Mouse (Mus musculus): ENCODE measurements around the gene Gm17124. TPM values are rescaled to one million over a fixed set of nuclear protein-coding genes. Genes with fewer than 3 reads are reported as not detected.
"Not testable (repeated sequence)": the region's sequence is repeated elsewhere in the genome, so short reads cannot be mapped to it uniquely, and the experiment has no call there.

Gm17124 gene
- polyA plus RNA-seq (2021), result not detected

GRCm38 (mm10) chr14:42599782-42600181 lies at the start of gene Gm17124:
TSS of gene Gm17124 (minus strand) at chr14:42599882.
- in situ Hi-C loops (cut with MboI; ENCODE audit: low pct_unique_long_range_greater_than_20kb); ATAC-seq; H3K27me3 ChIP-seq; DNase-seq (ENCODE audit: low read depth, low spot score); CTCF ChIA-PET; POLR2A ChIA-PET: not testable (repeated sequence)

GRCm38 (mm10) chr14:42641817-42642216 lies 42.1 kb upstream of the Gm17124 start, which contains the start of gene Gm3633:
TSS of gene Gm3633 (minus strand) at chr14:42641917.
- in situ Hi-C loops (cut with MboI; ENCODE audit: low pct_unique_long_range_greater_than_20kb); ATAC-seq; CTCF ChIA-PET; H3K27me3 ChIP-seq; DNase-seq (ENCODE audit: low read depth, low spot score); POLR2A ChIA-PET: not testable (repeated sequence)

Other genes with a start within 250 kb of the Gm17124 start
- gene Gm8005, start 160.2 kb downstream of the Gm17124 start, polyA plus RNA-seq (2021), result not detected
- gene Gm8011, start 136.0 kb downstream of the Gm17124 start, polyA plus RNA-seq (2021), result not detected
- not detected for gene Gm8020, start 97.5 kb downstream of the Gm17124 start, polyA plus RNA-seq (2021)
- gene Gm8024, start 75.6 kb downstream of the Gm17124 start, polyA plus RNA-seq (2021), result not detected
- not detected for gene Gm3633, start 42.0 kb upstream of the Gm17124 start, polyA plus RNA-seq (2021)
- gene Gm10378, start 56.1 kb upstream of the Gm17124 start, polyA plus RNA-seq (2021), result not detected
- gene Gm3015, start 168.9 kb upstream of the Gm17124 start, polyA plus RNA-seq (2021), result not detected
- not detected for gene Gm10377, start 198.1 kb upstream of the Gm17124 start, polyA plus RNA-seq (2021)